Comparison of ENCODE assay signal across 8 mouse cellular contexts in genomic region chr6:136809077-136809476, GRCm38 (mm10). TPM values are rescaled to one million over a fixed set of nuclear protein-coding genes. Genes with fewer than 3 reads are reported as not detected.
DNase-seq lines count a peak whose midpoint lies in the region; ATAC-seq and TF ChIP-seq lines count a peak whose summit lies in the region.

No protein-coding gene starts in this region.

- peak overlapping the region; percentile 99 for H3K4me2 ChIP-seq in heart, embryonic 13.5 days
- H3K4me2 ChIP-seq in stomach, postnatal 0 days (replicated peaks; ENCODE audit: low read depth): peak overlapping the region; percentile 82

- 22% methylated on average over 14 of the region's 14 CpGs for WGBS in heart, embryonic 13.5 days
- WGBS in stomach, postnatal 0 days: 13% methylated on average over 14 of the region's 14 CpGs

- H3K36me3 ChIP-seq in heart, embryonic 13.5 days: peaks cover 25% of the 10 kb centered on the region
- H3K36me3 ChIP-seq in megakaryocyte, embryonic 14.5 days (replicated peaks; ENCODE audit: low read length): peaks cover 46% of the 10 kb centered on the region
- H3K36me3 ChIP-seq in stomach, postnatal 0 days (ENCODE audit: control insufficient read depth, insufficient read depth, low read length): peaks cover 4% of the 10 kb centered on the region

- TF ChIP-seq CTCF in stomach, postnatal 0 days (IDR thresholded peaks at IDR 0.05; ENCODE audit: low read depth): no peak

- H3K27ac ChIP-seq in brown adipose tissue, adult 24 weeks (replicated peaks; ENCODE audit: low read depth, low read length): peak overlapping the region; percentile 53; the same call in 1 of the 2 replicates
- peak overlapping the region; percentile 56 for H3K27ac ChIP-seq in heart, embryonic 13.5 days (replicated peaks)
- H3K27ac ChIP-seq in stomach, postnatal 0 days (replicated peaks): peak overlapping the region; percentile 93

- ATAC-seq in heart, embryonic 13.5 days (ENCODE audit: extremely low read depth, insufficient number of reproducible peaks, low FRiP score, low TSS enrichment): no peak
- 0 out of 2 replicates have a peak, but pooled peaks have one; percentile 28 for ATAC-seq in stomach, postnatal 0 days (ENCODE audit: low FRiP score, low TSS enrichment)
- no peak for ATAC-seq in frontal cortex, adult (ENCODE audit: low TSS enrichment)

- H3K9ac ChIP-seq in heart, embryonic 13.5 days: peak overlapping the region; percentile 86
- peak overlapping the region; percentile 87 for H3K9ac ChIP-seq in stomach, postnatal 0 days (ENCODE audit: low read length)

- peak; percentile 52 for DNase-seq in right cerebral cortex, adult 18-20 months
- no peak for DNase-seq in right cerebral cortex, postnatal 10 days (ENCODE audit: low spot score in 2 of 2)
- peak; percentile 44 for DNase-seq in kidney, postnatal 14 days
- DNase-seq in stomach, postnatal 0 days (ENCODE audit: low spot score): peak; percentile 81

- no peaks in the 10 kb centered on the region for H3K27me3 ChIP-seq in heart, embryonic 13.5 days (replicated peaks)
- H3K27me3 ChIP-seq in megakaryocyte, embryonic 14.5 days (replicated peaks): no peaks in the 10 kb centered on the region
- H3K27me3 ChIP-seq in stomach, postnatal 0 days (ENCODE audit: control insufficient read depth, insufficient read depth, low read length): no peaks in the 10 kb centered on the region

- H3K4me1 ChIP-seq in brown adipose tissue, adult 24 weeks (ENCODE audit: control insufficient read depth, insufficient read depth, insufficient read length, low read length): peaks cover 12% of the 10 kb centered on the region; the same call in 1 of the 2 replicates
- H3K4me1 ChIP-seq in heart, embryonic 13.5 days: peaks cover 33% of the 10 kb centered on the region
- H3K4me1 ChIP-seq in megakaryocyte, embryonic 14.5 days: peaks cover 60% of the 10 kb centered on the region
- no peaks in the 10 kb centered on the region; the same call in 1 of the 2 replicates for H3K4me1 ChIP-seq in stomach, postnatal 0 days (replicated peaks; ENCODE audit: control insufficient read depth, insufficient read depth)

- peak overlapping the region; percentile 88 for H3K4me3 ChIP-seq in brown adipose tissue, adult 24 weeks (ENCODE audit: insufficient read depth, low read depth, low read length)
- peak overlapping the region; percentile 79 for H3K4me3 ChIP-seq in heart, embryonic 13.5 days
- H3K4me3 ChIP-seq in megakaryocyte, embryonic 14.5 days (replicated peaks): peak overlapping the region; percentile 94
- H3K4me3 ChIP-seq in stomach, postnatal 0 days (ENCODE audit: low read depth, low read length): peak overlapping the region; percentile 76

- no peak for TF ChIP-seq EP300 in stomach, postnatal 0 days (optimal IDR thresholded peaks at IDR 0.05)

- no peaks in the 10 kb centered on the region for H3K9me3 ChIP-seq in heart, embryonic 13.5 days
- no peaks in the 10 kb centered on the region for H3K9me3 ChIP-seq in megakaryocyte, embryonic 14.5 days
- H3K9me3 ChIP-seq in stomach, postnatal 0 days (ENCODE audit: control insufficient read depth, low read length): no peaks in the 10 kb centered on the region

RNA-seq across cellular contexts. Expression of gene H2afj, which starts 1.0 kb away (rescaled TPM):
- 53.0 and 64.2 TPM in 2 replicates for polyA plus RNA-seq in brown adipose tissue, adult 24 weeks (2012; ENCODE audit: insufficient read depth, insufficient read length, missing spikeins)
- 75.2 and 81.2 TPM in 2 replicates for polyA plus RNA-seq in heart, embryonic 13.5 days (2015; fragmentation: Nextera tagmentation; extraction: Ambion mirVana)
- polyA plus RNA-seq in megakaryocyte, embryonic 14.5 days (2012; ENCODE audit: insufficient read depth, low replicate concordance): 439 and 1,079 TPM in 2 replicates
- polyA plus RNA-seq in stomach, postnatal 0 days (2015; fragmentation: Nextera tagmentation; extraction: Ambion mirVana): 439 and 445 TPM in 2 replicates

RNA-seq across cellular contexts. Expression of gene Hist4h4, which starts 4.9 kb away (rescaled TPM):
- not detected in 2 replicates for polyA plus RNA-seq in brown adipose tissue, adult 24 weeks (2012; ENCODE audit: insufficient read depth, insufficient read length, missing spikeins)
- polyA plus RNA-seq in heart, embryonic 13.5 days (2015; fragmentation: Nextera tagmentation; extraction: Ambion mirVana): 0.11 and 0.34 TPM in 2 replicates
- polyA plus RNA-seq in megakaryocyte, embryonic 14.5 days (2012; ENCODE audit: insufficient read depth, low replicate concordance): 3.5 and 6.7 TPM in 2 replicates
- 0.59 and 0.68 TPM in 2 replicates for polyA plus RNA-seq in stomach, postnatal 0 days (2015; fragmentation: Nextera tagmentation; extraction: Ambion mirVana)

RNA-seq across cellular contexts. Expression of gene BC049715, which starts 18.3 kb away (rescaled TPM):
- not detected in 2 replicates for polyA plus RNA-seq in brown adipose tissue, adult 24 weeks (2012; ENCODE audit: insufficient read depth, insufficient read length, missing spikeins)
- polyA plus RNA-seq in heart, embryonic 13.5 days (2015; fragmentation: Nextera tagmentation; extraction: Ambion mirVana): 1.2 and 1.9 TPM in 2 replicates
- polyA plus RNA-seq in megakaryocyte, embryonic 14.5 days (2012; ENCODE audit: insufficient read depth, low replicate concordance): 1.5 and 5.6 TPM in 2 replicates
- polyA plus RNA-seq in stomach, postnatal 0 days (2015; fragmentation: Nextera tagmentation; extraction: Ambion mirVana): 0.46 and 0.96 TPM in 2 replicates

RNA-seq across cellular contexts. Expression of gene Wbp11, which starts 19.0 kb away (rescaled TPM):
- 21.2 and 23.2 TPM in 2 replicates for polyA plus RNA-seq in brown adipose tissue, adult 24 weeks (2012; ENCODE audit: insufficient read depth, insufficient read length, missing spikeins)
- 70.6 and 71.1 TPM in 2 replicates for polyA plus RNA-seq in heart, embryonic 13.5 days (2015; fragmentation: Nextera tagmentation; extraction: Ambion mirVana)
- 145 and 321 TPM in 2 replicates for polyA plus RNA-seq in megakaryocyte, embryonic 14.5 days (2012; ENCODE audit: insufficient read depth, low replicate concordance)
- polyA plus RNA-seq in stomach, postnatal 0 days (2015; fragmentation: Nextera tagmentation; extraction: Ambion mirVana): 39.8 and 42.8 TPM in 2 replicates

RNA-seq across cellular contexts. Expression of gene Smco3, which starts 26.2 kb away (rescaled TPM):
- not detected in 2 replicates for polyA plus RNA-seq in brown adipose tissue, adult 24 weeks (2012; ENCODE audit: insufficient read depth, insufficient read length, missing spikeins)
- polyA plus RNA-seq in heart, embryonic 13.5 days (2015; fragmentation: Nextera tagmentation; extraction: Ambion mirVana): 0.20 TPM in 1 of 2 replicates, not detected in the other
- polyA plus RNA-seq in megakaryocyte, embryonic 14.5 days (2012; ENCODE audit: insufficient read depth, low replicate concordance): not detected in 2 replicates
- 0.56 and 0.63 TPM in 2 replicates for polyA plus RNA-seq in stomach, postnatal 0 days (2015; fragmentation: Nextera tagmentation; extraction: Ambion mirVana)

Comparison
In these comparisons a context has a peak if more than half of its experiments do, and no peak if none do; other contexts are left out.
1. DNase-seq: peak in right cerebral cortex, adult 18-20 months (single experiment), kidney, postnatal 14 days (single experiment) and stomach, postnatal 0 days (single experiment); none in right cerebral cortex, postnatal 10 days (0 of 2).
2. Peak in every context shown above with its lines, with median percentiles within 50 percentile points of each other: H3K27ac ChIP-seq and H3K4me3 ChIP-seq.